Mouse (Mus musculus) brain, embryonic 18.5 days (tissue): ENCODE data around the gene Pga5.

Source experiments
- DNase-seq: peaks from one replicate; pipeline ENCODE4 v3.0.0-alpha.2; 2012; ENCODE audit warnings: low read depth, low spot score

The Pga5 gene

GRCm38 (mm10) chr19:10665499-10665898 is 12.4 kb downstream of the Pga5 start:
- DNase-seq, result no peak

GRCm38 (mm10) chr19:10665093-10665492 is 12.8 kb downstream of the Pga5 start:
- DNase-seq, result no peak

- DNase-seq, result no peak
Observed at GRCm38 (mm10) chr19:10662665-10663064, 15.2 kb downstream of the Pga5 start.

GRCm38 (mm10) chr19:10661919-10662318 is 16.0 kb downstream of the Pga5 start:
- no peak for DNase-seq

- no peak for DNase-seq
Observed at GRCm38 (mm10) chr19:10661373-10661772, 16.5 kb downstream of the Pga5 start.

- DNase-seq, result no peak
Observed at GRCm38 (mm10) chr19:10658406-10658805, 19.5 kb downstream of the Pga5 start.

- DNase-seq, result no peak
Observed at GRCm38 (mm10) chr19:10657742-10658141, 20.1 kb downstream of the Pga5 start.

- no peak for DNase-seq
Observed at GRCm38 (mm10) chr19:10656058-10656457, 21.8 kb downstream of the Pga5 start.

GRCm38 (mm10) chr19:10648156-10648555 is 29.7 kb downstream of the Pga5 start:
- DNase-seq, result no peak

GRCm38 (mm10) chr19:10645616-10646015 is 32.3 kb downstream of the Pga5 start:
- DNase-seq, result no peak

- DNase-seq, result no peak
Observed at GRCm38 (mm10) chr19:10640589-10641378, 37.1 kb downstream of the Pga5 start.

- no peak for DNase-seq
Observed at GRCm38 (mm10) chr19:10640080-10640479, 37.8 kb downstream of the Pga5 start.

- no peak for DNase-seq
Observed at GRCm38 (mm10) chr19:10637840-10638239, 40.0 kb downstream of the Pga5 start.

GRCm38 (mm10) chr19:10634872-10635318 is 43.0 kb downstream of the Pga5 start:
- DNase-seq, result peak; percentile 39

GRCm38 (mm10) chr19:10634106-10634871 is 43.6 kb downstream of the Pga5 start, which contains the start of gene Vwce:
TSS of gene Vwce (plus strand) at chr19:10634213.
- DNase-seq, result no peak
